Mouse (Mus musculus) layer of hippocampus, postnatal 14 days (tissue): ENCODE results near the gene Pcna. TPM values are rescaled to one million over a fixed set of nuclear protein-coding genes. Genes with fewer than 3 reads are reported as not detected.
"Not testable (repeated sequence)": the region's sequence is repeated elsewhere in the genome, so short reads cannot be mapped to it uniquely, and the experiment has no call there.

Experiments used
- DNase-seq, 2 experiments: peaks; one replicate each; pipeline ENCODE4 v3.0.0; 2021 to 2022; ENCODE audit warnings: low spot score in 2 of 2, mixed read lengths in 1 of 2
- long read RNA-seq, 2 experiments: library from polyadenylated mRNA; stranded (forward); transcript quantifications; one replicate each; pipeline ENCODE4 v2.0.0; 2021
- total RNA-seq, 2 experiments: library from RNA; stranded (reverse); gene quantifications; 2 replicates each; pipeline ENCODE4 v1.2.3; 2021

Pcna gene
- 10 to 100 TPM; 45.3 to 51.5 TPM for total RNA-seq
- long read RNA-seq, experiment 1, transcript Pcna-201 (6 exons, 1,518 nt): major isoform, 32 of 39 reads
- long read RNA-seq, experiment 1, partial matches to known transcripts: 5 of 39 reads
- long read RNA-seq, experiment 1, other reads (novel, unspliced or antisense): 1 of 39 reads
- long read RNA-seq, experiment 2, transcript Pcna-201 (6 exons, 1,518 nt): major isoform, 46 of 52 reads
- long read RNA-seq, experiment 2, partial matches to known transcripts: 6 of 52 reads
- long read RNA-seq, experiment 2, other reads (novel, unspliced or antisense): 0 of 52 reads

DNA sequence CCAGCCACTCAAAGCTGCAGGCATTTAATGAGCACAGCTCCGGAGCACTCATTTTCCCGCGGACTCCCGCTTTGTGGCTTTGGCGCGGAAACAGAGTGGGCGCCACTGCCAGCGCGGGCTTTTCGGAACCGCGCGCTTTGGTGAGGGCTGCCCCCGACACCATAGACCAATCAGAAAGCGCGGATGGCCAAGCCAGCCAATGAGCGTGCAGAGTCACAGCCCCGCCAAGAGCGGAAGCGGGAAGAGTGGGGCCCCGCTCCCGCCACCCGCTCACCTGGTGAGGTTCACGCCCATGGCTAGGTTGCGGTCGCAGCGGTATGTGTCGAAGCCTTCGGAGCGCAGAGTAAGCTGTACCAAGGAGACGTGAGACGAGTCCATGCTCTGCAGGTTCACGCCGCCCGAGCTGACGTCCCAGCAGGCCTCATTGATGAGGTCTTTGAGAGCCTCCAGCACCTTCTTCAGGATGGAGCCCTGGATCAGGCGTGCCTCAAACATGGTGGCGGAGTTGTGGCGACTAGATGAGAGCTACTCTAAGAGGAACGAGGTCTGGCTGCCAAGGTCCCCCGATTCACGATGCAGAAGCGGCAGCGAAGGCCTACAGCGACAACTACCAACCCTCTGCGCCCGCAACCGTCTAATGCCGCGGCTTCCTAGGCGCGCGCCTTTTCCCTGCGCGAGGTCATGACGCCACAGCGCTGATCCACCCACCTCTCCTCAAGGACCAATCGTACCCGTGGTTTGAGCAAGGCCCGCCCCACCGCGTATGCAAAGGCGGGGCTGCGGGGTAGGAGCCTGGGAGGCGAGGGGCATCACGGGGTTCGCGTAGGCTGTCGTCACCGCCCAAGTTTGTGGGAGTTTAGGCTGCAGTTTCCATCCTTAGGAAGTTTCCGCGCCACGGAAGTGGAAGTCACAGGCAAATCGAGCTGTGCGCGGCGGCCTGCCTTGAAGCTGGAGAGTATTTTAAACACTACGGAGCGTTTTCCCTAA, at the start of gene Pcna:
Gene Pcna, minus strand, starts transcription at position 773 of the 987 bp plus-strand sequence.
- DNase-seq: peak; percentile 93 to 97

DNA sequence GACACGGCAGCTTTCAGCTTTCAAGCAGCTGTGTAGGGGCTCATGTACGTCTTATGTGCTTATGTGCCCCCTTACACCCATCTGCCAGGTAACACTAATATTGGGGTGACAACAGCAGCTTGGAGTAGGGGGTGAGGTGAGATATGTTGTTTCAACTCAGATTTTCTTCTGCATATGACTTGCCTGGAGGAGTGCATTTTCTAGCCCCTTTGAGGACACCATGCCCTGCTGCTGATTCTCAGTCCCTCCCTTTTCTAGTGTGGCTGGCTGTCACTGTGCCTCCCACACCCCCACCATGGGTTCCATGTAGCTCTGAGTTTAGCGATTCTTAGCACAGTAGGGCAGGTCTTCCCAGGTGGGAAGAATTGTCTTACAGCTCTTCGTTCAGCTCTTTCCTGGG, 48.3 kb upstream of the Pcna start:
- no peak for DNase-seq

DNA sequence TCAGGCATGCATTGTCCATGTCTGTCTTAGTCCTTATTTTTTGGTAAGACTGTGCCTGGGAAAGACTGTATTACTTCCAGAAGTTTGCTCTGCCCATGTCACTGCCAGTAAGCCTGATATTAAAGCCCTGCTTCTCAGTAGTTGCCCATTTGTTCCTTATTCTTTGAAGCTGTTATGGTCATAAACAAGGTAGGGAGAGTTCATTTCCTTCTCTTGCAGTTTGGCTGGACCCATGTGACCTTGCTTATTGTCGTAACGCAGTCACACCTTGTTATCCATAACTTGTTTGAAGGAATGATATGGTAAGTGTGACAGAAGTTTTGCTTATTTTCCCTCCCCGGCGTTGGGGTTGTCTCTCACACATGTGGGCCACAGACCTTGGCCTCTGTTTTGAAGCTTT, 45.1 kb upstream of the Pcna start:
- DNase-seq: no peak

DNA sequence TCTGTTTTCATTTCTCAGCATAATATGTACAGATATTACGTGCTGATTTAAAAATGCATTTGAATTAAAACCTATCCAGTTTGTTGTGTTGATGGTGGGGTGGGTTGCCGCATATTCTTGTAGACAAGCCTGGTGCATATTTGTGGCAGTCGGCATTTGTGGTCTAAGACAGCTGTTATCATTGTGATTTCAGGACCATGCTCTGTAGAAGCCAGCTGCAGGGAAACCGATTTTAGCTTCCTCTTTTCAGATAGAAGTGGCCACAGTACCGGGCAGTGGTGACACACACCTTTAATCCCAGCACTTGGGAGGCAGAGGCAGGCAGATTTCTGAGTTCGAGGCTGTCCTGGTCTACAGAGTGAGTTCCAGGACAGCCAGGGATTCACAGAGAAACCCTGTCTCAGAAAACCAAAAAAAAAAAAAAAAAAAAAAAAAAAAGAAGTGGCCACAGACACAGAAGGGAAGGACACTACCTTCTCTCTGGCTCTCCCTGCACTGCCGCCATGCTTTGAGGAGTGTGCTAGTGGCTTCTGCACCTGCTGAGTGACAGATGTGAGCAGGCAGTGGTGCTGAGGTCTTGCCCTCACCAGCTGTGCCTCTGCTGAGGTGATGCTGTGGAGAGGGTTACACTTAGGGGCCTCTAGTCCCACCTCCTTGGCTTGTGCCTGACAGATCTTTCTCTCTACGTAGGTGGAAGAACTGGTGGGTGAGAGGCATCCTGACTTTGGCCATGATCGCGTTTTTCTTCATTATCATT, 40.8 kb upstream of the Pcna start:
- DNase-seq: no peak

DNA sequence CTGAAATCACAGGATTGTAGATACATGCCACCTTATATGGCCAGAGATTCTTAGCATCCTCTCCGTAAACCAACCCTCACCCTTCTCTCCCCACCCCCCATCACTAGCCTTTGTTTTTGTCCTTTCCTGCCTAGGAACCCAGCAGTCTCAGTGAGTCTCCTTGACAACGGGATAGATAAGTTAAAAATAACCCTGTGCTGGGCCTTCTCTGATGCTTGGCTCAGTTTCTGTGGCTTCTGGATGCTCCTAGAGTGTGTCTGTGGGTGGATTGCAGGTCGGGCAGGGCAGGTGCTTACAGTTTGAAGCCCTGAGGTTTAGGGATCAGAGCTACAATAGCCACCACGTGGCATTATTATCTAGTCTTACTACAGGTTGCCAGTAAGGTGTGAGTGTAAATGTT, 39.0 kb upstream of the Pcna start:
- peak; percentile 55 for DNase-seq

DNA sequence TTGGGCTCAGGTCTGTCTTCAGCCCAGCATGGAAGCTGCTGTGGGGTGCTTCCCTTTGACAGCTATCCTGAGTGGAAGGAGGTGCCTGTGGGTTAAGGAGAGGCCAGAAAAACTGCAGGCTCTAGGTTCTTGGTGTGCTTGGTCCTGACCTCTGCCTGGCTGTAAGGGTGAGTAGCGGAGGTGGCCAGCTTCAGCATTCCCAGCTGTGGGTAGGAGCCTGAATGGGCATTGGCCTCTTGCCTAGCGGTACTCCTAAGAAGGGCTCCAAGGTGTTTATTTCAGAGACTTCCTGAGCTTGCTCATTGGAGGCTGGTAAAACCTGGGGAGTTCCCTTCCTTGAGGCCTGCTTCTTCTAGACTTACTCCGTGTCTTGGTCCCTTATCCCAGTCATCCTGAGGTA, 38.2 kb upstream of the Pcna start:
- no peak for DNase-seq

DNA sequence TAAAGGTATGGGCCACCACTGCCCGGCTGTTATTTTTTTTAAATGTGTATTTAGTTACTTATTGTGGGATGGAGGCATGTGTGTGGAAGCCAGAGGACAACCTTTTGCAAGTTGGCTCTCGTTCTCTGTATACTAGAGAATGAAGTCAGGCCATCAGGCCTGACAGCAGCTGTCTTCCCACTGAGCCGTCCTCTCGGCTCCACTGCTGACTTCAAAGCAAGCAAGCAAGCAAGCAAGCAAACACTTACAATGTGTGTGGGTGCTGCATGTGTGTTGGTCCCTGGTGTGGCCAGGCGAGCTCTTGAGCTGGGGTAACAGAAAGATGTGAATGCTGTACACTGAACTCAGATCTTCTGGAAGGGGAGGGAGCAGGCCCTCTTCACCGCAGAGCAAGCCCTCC, 37.7 kb upstream of the Pcna start:
- DNase-seq: no peak

DNA sequence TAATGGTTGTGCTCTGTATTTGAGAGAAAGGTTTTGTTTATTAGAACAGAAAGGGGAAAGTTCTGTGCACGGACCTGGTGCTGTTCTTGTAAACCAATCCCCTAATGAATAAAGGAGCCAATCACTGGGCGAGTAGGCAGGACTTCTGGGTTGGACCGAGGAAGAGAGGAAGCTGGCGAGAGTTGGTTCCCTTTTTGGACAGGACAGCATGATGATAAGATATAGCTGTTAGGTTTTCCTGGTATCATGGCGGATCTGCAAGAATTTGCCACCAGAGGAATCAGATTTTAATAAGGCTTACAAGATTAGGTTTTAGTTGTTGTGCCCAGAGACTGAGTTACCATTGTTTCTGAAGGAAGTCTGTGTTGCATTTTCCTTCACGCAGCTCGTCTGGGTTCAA, 36.1 kb upstream of the Pcna start:
- not testable (repeated sequence) for DNase-seq

DNA sequence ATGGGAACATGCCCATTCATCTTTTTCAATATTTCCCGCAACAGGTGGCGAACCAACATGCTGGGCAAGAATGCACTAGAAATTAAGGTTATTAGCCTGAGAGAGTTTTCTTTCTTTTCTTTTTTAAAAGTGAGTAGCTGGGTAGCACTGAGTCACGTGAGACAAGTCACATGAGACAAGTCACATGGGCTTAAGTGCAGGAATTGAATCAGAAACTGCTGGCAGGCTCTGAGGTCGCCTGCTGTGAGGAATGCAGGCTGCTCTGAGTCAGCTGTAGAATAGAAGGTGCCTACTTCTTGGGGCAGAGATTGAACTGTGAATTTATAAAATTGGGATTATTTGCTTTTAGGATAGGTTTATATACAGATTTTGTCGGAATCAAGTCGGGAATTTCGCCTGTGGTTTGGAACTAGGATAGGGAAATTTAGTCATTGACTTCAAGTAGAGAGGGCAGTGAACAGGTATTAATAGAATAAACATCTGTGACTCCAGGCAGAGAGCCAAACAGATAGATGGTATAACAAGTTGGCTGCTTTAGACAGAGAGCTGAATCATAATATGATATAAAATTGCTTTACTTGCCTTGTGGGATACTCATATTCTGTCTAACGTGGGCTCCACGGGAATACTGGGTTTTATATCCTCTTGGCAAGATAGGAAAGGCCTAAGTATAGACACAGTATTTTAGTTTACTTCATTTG, 33.4 kb upstream of the Pcna start:
- no peak for DNase-seq

DNA sequence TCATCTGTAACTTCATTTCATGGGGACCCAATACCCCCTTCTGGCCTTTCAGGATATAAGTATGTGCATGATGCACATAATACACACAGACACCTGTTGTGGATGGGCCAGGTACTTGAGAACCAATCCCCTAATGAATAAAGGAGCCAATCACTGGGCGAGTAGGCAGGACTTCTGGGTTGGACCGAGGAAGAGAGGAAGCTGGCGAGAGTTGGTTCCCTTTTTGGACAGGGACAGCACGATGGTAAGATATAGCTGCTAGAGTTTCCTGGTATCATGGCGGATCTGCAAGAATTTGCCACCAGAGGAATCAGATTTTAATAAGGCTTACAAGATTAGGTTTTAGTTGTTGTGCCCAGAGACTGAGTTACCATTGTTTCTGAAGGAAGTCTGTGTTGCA, 32.6 kb upstream of the Pcna start:
- DNase-seq: not testable (repeated sequence)

DNA sequence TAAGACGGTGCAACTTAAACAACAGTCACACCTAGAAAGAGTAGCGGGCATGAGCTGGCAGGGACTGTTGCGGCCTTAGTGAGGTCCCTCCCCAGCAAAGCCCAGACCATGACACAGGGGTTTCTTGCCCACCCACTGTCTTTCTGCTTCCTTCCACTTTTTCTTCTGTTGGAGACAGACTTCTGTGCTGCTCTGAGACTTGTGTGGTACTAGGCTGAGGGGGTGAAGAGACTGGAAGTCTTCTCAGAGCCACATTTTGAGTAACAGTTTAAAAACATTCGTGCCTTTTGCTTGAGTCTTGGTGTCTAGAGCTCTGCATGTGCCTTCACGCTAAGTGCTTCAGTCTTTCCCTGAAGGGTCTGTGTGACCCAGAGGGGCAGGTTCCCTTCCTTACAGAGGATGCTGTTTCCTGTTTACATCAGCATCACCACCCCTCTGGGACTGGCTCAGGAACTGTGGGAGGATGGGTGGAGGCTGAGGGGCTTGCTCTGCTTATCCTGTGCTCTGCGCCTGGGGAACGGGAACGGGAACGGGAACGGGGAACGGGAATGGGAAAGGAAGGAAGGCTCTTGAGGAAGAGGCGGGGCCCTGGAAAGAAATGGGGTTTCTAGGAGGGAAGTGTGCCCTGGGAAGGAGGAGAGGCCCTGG, 31.5 kb upstream of the Pcna start:
- no peak for DNase-seq

DNA sequence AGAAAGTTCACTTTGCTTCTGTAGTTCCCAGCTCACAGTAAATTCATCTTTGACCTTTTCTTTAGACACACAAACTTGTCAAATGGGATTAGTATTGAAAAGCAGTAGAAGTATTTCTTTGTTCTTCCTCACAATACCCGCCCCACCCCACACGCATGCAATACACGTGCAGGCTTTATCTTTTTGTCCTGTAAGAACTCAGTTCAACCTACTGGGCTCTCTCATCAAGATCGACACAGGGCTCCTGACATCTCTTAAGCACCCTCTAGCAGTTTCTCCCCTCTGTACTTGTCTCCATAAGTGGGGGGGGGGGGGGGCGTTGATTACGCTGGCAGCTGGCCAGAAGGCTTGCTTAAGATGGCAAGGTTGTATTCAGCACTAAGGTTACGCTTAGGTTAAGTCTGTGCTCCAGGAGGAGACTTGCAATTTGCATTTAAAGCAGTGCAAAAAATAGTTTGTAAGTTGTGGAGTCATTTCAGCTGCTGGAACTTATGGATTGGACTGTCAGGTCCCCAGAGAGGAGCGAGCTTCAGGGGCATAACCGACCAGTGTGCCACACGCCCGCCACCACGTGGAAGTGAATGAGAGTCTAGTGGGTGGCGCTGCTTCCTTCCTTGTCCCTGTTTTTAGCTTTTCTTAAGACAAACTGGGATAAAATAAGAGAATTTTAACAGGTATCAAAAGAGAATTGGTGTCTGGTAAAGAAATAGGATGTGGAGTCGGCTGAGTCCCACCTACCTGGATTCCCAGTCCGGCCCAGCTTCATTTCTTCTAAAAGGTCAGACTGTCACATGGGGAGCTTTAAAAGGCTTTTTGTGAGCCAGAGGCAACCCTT, 30.3 kb upstream of the Pcna start:
- no peak for DNase-seq

DNA sequence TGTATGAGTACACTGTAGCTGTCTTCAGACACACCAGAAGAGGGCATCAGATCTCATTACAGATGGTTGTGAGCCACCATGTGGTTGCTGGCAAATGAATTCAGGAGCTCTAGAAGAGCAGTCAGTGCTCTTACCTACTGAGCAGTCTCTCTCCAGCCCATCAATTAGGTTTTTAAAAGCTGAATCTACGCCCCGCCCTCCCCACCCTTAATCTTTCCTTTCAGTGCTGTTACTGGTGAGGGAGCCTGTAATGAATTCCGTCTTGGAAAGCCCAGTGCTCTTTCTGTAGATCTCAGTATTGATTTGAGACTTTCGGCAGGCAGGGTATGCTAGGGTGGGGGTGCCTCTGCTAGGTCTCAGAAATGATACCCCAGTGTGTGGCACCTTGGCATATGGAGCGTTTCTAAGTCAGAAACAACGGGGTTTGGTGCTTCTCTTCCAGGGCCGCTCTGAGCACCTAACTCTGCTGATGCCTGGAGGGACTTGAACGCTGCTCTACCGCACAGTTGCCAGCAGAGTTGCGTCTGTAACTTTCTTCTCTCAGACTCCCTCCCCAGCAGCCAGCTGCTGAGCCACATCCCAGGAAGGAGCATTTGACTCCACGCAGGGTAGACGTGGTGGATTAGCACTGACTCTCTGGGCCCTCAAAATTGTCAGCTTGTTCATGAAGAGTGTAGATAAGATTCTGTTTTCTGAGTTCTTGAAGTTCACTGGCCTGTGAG, 29.5 kb upstream of the Pcna start:
- DNase-seq: no peak

DNA sequence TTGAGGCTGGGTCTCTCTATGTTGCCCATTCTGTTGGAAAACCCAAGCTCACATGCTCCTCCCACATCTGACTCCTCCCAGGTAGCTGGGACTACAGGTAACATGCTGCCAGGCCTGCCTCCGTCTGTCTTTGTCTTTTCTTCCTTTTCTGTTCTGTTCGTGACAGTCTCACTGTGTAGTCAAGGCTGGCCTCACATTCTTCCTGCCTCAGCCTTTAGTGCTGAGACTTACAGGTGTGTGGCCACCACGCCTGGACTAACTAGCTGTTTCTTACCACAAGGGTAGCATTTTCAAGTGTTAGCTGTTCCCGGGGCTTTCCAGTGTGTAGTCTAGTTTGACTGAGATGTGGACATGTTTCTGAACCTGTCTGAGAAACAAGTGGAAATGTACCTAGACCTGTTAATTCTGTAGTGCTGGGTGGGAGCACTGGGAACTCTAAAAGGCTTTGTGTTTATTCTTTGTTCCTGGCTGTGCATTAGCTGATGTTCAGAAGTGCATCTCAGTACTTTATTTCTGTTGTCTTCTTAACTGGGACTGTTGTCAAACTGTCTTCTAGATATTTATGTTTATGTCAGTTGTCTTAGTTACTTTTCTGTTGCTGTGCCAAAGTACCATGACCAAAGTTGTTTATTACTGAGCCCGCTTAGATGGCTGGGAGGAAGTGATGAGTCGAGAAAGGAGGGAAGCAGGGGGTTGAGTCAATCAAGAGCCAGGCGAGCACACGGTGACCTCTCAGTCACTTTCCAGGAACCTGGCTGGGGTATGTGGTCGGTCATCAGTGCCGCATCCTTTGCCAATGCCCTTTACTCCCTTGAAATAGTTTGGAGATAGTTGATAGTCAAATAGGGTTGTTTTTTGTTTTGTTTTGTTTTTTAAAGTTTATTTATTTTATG, 28.7 kb upstream of the Pcna start:
- DNase-seq: no peak

DNA sequence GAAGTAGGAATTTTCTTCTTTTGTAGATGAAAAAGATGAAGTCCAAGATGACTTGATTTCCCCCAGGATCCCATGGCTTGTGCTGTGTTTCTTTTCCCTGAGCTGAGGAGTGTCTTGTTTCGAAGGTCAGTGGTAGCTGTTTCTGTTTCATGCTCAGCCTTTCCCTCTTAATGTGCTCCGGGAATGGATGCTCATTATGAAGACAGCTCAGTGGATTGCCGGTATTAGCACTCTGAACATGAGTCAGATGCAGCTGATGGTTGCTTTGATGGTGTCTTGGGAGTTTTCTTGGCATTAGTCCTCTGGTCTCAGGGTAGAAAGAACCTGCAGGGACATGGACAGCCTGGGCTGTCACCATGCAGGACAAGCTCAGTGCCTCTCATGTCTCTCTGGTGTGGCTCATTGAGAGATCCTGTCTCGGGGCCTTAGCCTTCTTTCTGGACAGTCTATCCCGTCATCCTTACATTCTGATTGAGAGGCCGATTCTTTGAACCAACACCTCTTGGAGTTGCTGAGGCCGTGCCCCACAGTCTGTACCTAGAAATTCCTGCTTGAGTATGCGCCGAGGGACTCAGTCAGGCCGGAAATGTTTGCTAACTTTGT, 27.5 kb upstream of the Pcna start:
- no peak for DNase-seq

DNA sequence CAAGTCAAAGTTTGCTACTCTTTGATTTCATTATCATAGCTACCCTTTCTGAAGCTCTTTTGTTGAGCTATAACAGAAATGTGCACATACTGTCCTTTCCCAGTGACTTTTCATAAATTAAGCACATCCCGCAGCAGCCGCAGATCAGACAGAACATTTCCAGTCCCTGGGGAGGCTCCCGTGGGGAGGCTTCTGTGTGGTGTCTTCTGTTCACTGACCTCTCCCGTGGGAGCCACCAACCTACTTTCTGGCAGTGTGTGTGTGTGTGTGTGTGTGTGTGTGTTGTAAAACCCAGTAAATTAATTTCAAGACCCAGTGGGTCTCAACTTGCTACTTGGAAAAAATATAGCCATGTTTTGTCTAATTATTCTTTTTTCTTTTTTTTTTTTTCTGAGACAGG, 26.9 kb upstream of the Pcna start:
- DNase-seq: no peak

DNA sequence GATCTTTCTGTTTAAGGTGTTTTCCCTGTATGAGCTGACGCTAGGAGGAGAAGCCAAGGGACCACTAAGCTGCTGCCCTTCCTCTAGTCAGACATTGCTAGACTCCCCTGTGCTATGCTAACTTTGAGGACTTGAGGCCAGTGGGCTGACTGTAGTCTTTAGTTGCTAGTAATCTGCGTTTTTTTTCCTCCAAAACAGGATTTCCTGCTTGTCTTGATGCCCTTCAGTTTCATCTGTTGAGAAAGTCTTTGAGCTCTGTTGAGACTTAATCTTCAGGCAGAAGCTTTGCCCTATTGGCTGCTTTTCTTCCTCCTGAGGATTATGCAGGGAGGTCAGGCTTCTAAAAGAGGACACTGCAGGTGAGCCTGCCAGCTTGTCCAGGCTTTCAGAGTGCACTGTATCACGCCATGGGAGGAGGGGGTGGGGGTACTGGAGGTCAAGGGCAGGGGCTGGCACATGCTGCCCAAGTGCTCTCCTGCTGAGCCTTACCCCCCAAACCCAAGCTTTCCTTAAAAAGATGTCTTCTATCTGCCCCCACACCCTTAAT, 26.3 kb upstream of the Pcna start:
- DNase-seq: no peak
